Mouse (Mus musculus) liver, adult 2 months (tissue): Measurements from ENCODE around the gene Gm19426.

ENCODE experiments used
- CTCF ChIP-seq: fragments of 200-500 bp; IDR thresholded peaks from 2 replicates; pipeline ENCODE4 v1.5.1; 2011; ENCODE audit warnings: low read depth, low read length, control low read depth
- POLR2A ChIP-seq: fragments of 200-500 bp; IDR thresholded peaks from 2 replicates; pipeline ENCODE4 v1.6.1; 2011; ENCODE audit warnings: low read length, control low read depth; ENCODE audit not compliant: insufficient read depth; ENCODE audit errors: extremely low read depth

- TF ChIP-seq POLR2A (no peak), CTCF (no peak)
Measured at GRCm38 (mm10) chr2:84720718-84721117, 22.7 kb downstream of the Gm19426 start.
